Mouse (Mus musculus) heart, embryonic 12.5 days (tissue): ENCODE results near the gene Cadm1. TPM values are rescaled to one million over a fixed set of nuclear protein-coding genes. Genes with fewer than 3 reads are reported as not detected.

Experiments used
- ATAC-seq: fragments of 200-750 bp; cut with Nextera tagmentation; 2 replicates; pipeline ENCODE4 v1.8.0; 2017; ENCODE audit warnings: moderate TSS enrichment, moderate library complexity; ENCODE audit not compliant: insufficient number of reproducible peaks, low FRiP score
- H3K27ac ChIP-seq: fragments of 300-500 bp; sonication (generic); 2 replicates; pipeline ENCODE4 v1.5.1; 2016; ENCODE audit warnings: mild to moderate bottlenecking, moderate library complexity; ENCODE audit not compliant: poor library complexity, severe bottlenecking
- H3K27me3 ChIP-seq: fragments of 300-500 bp; sonication (generic); replicated peaks from 2 replicates; pipeline ENCODE4 v1.6.1; 2016; ENCODE audit warnings: mild to moderate bottlenecking, moderate library complexity
- H3K36me3 ChIP-seq: fragments of 300-500 bp; sonication (generic); 2 replicates; pipeline ENCODE4 v1.6.1; 2016; ENCODE audit warnings: mild to moderate bottlenecking, moderate library complexity
- H3K4me1 ChIP-seq: fragments of 300-500 bp; sonication (generic); replicated peaks from 2 replicates; pipeline ENCODE4 v1.6.1; 2016; ENCODE audit warnings: mild to moderate bottlenecking
- H3K4me2 ChIP-seq: fragments of 300-500 bp; sonication (generic); 2 replicates; pipeline ENCODE4 v1.6.1; 2016; ENCODE audit warnings: mild to moderate bottlenecking, moderate library complexity
- H3K4me3 ChIP-seq: fragments of 300-500 bp; sonication (generic); 2 replicates; pipeline ENCODE4 v1.5.1; 2016; ENCODE audit warnings: mild to moderate bottlenecking
- H3K9ac ChIP-seq: fragments of 300-500 bp; sonication (generic); 2 replicates; pipeline ENCODE4 v1.6.1; 2016; ENCODE audit warnings: mild to moderate bottlenecking, moderate library complexity
- H3K9me3 ChIP-seq: fragments of 300-500 bp; sonication (generic); replicated peaks from 2 replicates; pipeline ENCODE4 v1.6.1; 2016; ENCODE audit warnings: mild to moderate bottlenecking, moderate library complexity
- WGBS: fragments of 180-500 bp; shearing (Covaris S2); methylation state at CpG from one replicate; pipeline ENCODE4 v1.1.7; 2016; 5-methylcytosine and 5-hydroxymethylcytosine counted together
- polyA plus RNA-seq: library from polyadenylated mRNA; unstranded; fragments of >200 nt; fragmentation: Nextera tagmentation; extraction: Ambion mirVana; gene quantifications from 2 replicates; pipeline ENCODE4 v1.2.1, GENCODE M21; 2016

Cadm1 gene
- polyA plus RNA-seq, 1 experiment from 2014 or later: 18.7 TPM

- no peaks in the 10 kb centered on the region for H3K36me3 ChIP-seq
- H3K9ac ChIP-seq: no peak overlapping the region
- no peak for ATAC-seq
- WGBS: 80% methylated on average over 11 of the region's 11 CpGs
- H3K27me3 ChIP-seq: 0 out of 2 replicates have a peak, but pooled peaks cover 2% of the 10 kb centered on the region
- H3K4me1 ChIP-seq: peaks cover 20% of the 10 kb centered on the region
- H3K4me2 ChIP-seq: no peak overlapping the region
- H3K4me3 ChIP-seq: no peak overlapping the region
- no peak overlapping the region for H3K27ac ChIP-seq
- H3K9me3 ChIP-seq: no peaks in the 10 kb centered on the region
Measured at GRCm38 (mm10) chr9:47674766-47675713, 145.1 kb downstream of the Cadm1 start.

GRCm38 (mm10) chr9:47686881-47687280 lies 156.9 kb downstream of the Cadm1 start:
- no peaks in the 10 kb centered on the region for H3K36me3 ChIP-seq
- no peak overlapping the region for H3K27ac ChIP-seq
- no peaks in the 10 kb centered on the region for H3K9me3 ChIP-seq
- H3K4me2 ChIP-seq: no peak overlapping the region
- no peak overlapping the region for H3K4me3 ChIP-seq
- no peak for ATAC-seq
- H3K27me3 ChIP-seq: peaks cover 8% of the 10 kb centered on the region; the same call in 1 of the 2 replicates
- WGBS: 71% methylated on average over 2 of the region's 2 CpGs
- peaks cover 36% of the 10 kb centered on the region for H3K4me1 ChIP-seq
- no peak overlapping the region for H3K9ac ChIP-seq

GRCm38 (mm10) chr9:47687604-47688003 lies 157.6 kb downstream of the Cadm1 start:
- Histone ChIP-seq H3K36me3 (no peaks in the 10 kb centered on the region), H3K4me3 (no peak overlapping the region), H3K27ac (peak overlapping the region; percentile 74; the same call in 1 of the 2 replicates), H3K4me2 (0 out of 2 replicates have a peak overlapping the region, but pooled peaks have one; percentile 61), H3K9me3 (no peaks in the 10 kb centered on the region), H3K4me1 (peaks cover 32% of the 10 kb centered on the region), H3K9ac (no peak overlapping the region), H3K27me3 (peaks cover 8% of the 10 kb centered on the region; the same call in 1 of the 2 replicates)
- WGBS: 71% methylated on average over 5 of the region's 5 CpGs
- no peak for ATAC-seq

GRCm38 (mm10) chr9:47688297-47688696 lies 158.3 kb downstream of the Cadm1 start:
- Histone ChIP-seq H3K27ac (peak overlapping the region; percentile 74), H3K27me3 (peaks cover 8% of the 10 kb centered on the region; the same call in 1 of the 2 replicates), H3K9me3 (no peaks in the 10 kb centered on the region), H3K9ac (no peak overlapping the region), H3K4me3 (peak overlapping the region; percentile 29), H3K4me1 (peaks cover 30% of the 10 kb centered on the region), H3K36me3 (no peaks in the 10 kb centered on the region), H3K4me2 (peak overlapping the region; percentile 61)
- ATAC-seq: 0 out of 2 replicates have a peak, but pooled peaks have one; percentile 29
- 6% methylated on average over 10 of the region's 10 CpGs for WGBS

GRCm38 (mm10) chr9:47692911-47693310 lies 162.9 kb downstream of the Cadm1 start:
- H3K4me3 ChIP-seq: no peak overlapping the region
- peaks cover 8% of the 10 kb centered on the region; the same call in 1 of the 2 replicates for H3K27me3 ChIP-seq
- no peak for ATAC-seq
- no peaks in the 10 kb centered on the region for H3K36me3 ChIP-seq
- WGBS: 54% methylated on average over 13 of the region's 13 CpGs
- no peak overlapping the region for H3K27ac ChIP-seq
- no peak overlapping the region for H3K4me2 ChIP-seq
- H3K4me1 ChIP-seq: peaks cover 20% of the 10 kb centered on the region
- no peaks in the 10 kb centered on the region for H3K9me3 ChIP-seq
- H3K9ac ChIP-seq: no peak overlapping the region

- no peak overlapping the region for H3K4me3 ChIP-seq
- H3K27ac ChIP-seq: no peak overlapping the region
- H3K9me3 ChIP-seq: no peaks in the 10 kb centered on the region
- no peaks in the 10 kb centered on the region for H3K36me3 ChIP-seq
- peaks cover 8% of the 10 kb centered on the region for H3K4me1 ChIP-seq
- H3K4me2 ChIP-seq: no peak overlapping the region
- H3K9ac ChIP-seq: no peak overlapping the region
- WGBS: 43% methylated on average over 3 of the region's 3 CpGs
- H3K27me3 ChIP-seq: peaks cover 7% of the 10 kb centered on the region; the same call in 1 of the 2 replicates
- no peak for ATAC-seq
Measured at GRCm38 (mm10) chr9:47699026-47699425, 169.1 kb downstream of the Cadm1 start.

- no peaks in the 10 kb centered on the region for H3K36me3 ChIP-seq
- no peak for ATAC-seq
- no peak overlapping the region for H3K9ac ChIP-seq
- peaks cover 8% of the 10 kb centered on the region for H3K4me1 ChIP-seq
- H3K27me3 ChIP-seq: peaks cover 7% of the 10 kb centered on the region; the same call in 1 of the 2 replicates
- H3K4me3 ChIP-seq: no peak overlapping the region
- 89% methylated on average over 5 of the region's 5 CpGs for WGBS
- no peaks in the 10 kb centered on the region for H3K9me3 ChIP-seq
- H3K4me2 ChIP-seq: no peak overlapping the region
- H3K27ac ChIP-seq: no peak overlapping the region
Measured at GRCm38 (mm10) chr9:47700021-47700420, 170.0 kb downstream of the Cadm1 start.

GRCm38 (mm10) chr9:47703026-47703876 lies 173.3 kb downstream of the Cadm1 start:
- H3K9me3 ChIP-seq: no peaks in the 10 kb centered on the region
- no peak for ATAC-seq
- no peaks in the 10 kb centered on the region for H3K36me3 ChIP-seq
- no peak overlapping the region for H3K4me3 ChIP-seq
- H3K4me2 ChIP-seq: no peak overlapping the region
- H3K27ac ChIP-seq: no peak overlapping the region
- peaks cover 7% of the 10 kb centered on the region; the same call in 1 of the 2 replicates for H3K27me3 ChIP-seq
- peaks cover 10% of the 10 kb centered on the region for H3K4me1 ChIP-seq
- no peak overlapping the region for H3K9ac ChIP-seq
- WGBS: 80% methylated on average over 19 of the region's 19 CpGs

GRCm38 (mm10) chr9:47706341-47706740 lies 176.4 kb downstream of the Cadm1 start:
- Histone ChIP-seq H3K4me2 (no peak overlapping the region), H3K4me1 (peaks cover 10% of the 10 kb centered on the region), H3K36me3 (no peaks in the 10 kb centered on the region), H3K9ac (no peak overlapping the region), H3K9me3 (no peaks in the 10 kb centered on the region), H3K27ac (no peak overlapping the region), H3K27me3 (0 out of 2 replicates have a peak, but pooled peaks cover under 1% of the 10 kb centered on the region), H3K4me3 (no peak overlapping the region)
- 91% methylated on average over 9 of the region's 9 CpGs for WGBS
- no peak for ATAC-seq

- ATAC-seq: no peak
- Histone ChIP-seq H3K27me3 (no peaks in the 10 kb centered on the region), H3K9me3 (no peaks in the 10 kb centered on the region), H3K36me3 (no peaks in the 10 kb centered on the region), H3K27ac (no peak overlapping the region), H3K4me2 (no peak overlapping the region), H3K4me3 (no peak overlapping the region), H3K9ac (no peak overlapping the region), H3K4me1 (peaks cover 10% of the 10 kb centered on the region)
- 84% methylated on average over 6 of the region's 6 CpGs for WGBS
Measured at GRCm38 (mm10) chr9:47707326-47707725, 177.4 kb downstream of the Cadm1 start.

GRCm38 (mm10) chr9:47708299-47708698 lies 178.3 kb downstream of the Cadm1 start:
- WGBS: 25% methylated on average over 10 of the region's 10 CpGs

More at GRCm38 (mm10) chr9:47708299-47708698, 178.3 kb downstream of the Cadm1 start:
- ATAC-seq: 0 out of 2 replicates have a peak, but pooled peaks have one; percentile 36
- Histone ChIP-seq H3K4me3 (no peak overlapping the region), H3K27ac (no peak overlapping the region), H3K36me3 (no peaks in the 10 kb centered on the region), H3K9me3 (no peaks in the 10 kb centered on the region), H3K4me2 (no peak overlapping the region), H3K27me3 (no peaks in the 10 kb centered on the region), H3K9ac (no peak overlapping the region), H3K4me1 (peaks cover 8% of the 10 kb centered on the region)
